Mouse (Mus musculus) CH12.LX (cell line): ENCODE data around the gene Zkscan1. TPM values are rescaled to one million over a fixed set of nuclear protein-coding genes. Genes with fewer than 3 reads are reported as not detected.

Source experiments
- DNase-seq: peaks from one replicate; pipeline ENCODE4 v3.0.0-alpha.2; 2013; ENCODE audit errors: extremely low read depth
- H3K27ac ChIP-seq: 2 replicates; pipeline ENCODE4 v1.5.1; 2012; ENCODE audit warnings: low read depth, mild to moderate bottlenecking, control low read depth, moderate library complexity; ENCODE audit not compliant: insufficient read depth
- H3K27me3 ChIP-seq: replicated peaks from 2 replicates; pipeline ENCODE3; 2012; ENCODE audit warnings: inconsistent platforms
- H3K36me3 ChIP-seq, 2 experiments: replicated peaks in 1 of 2; 2 replicates each; pipeline versions ENCODE3 to v1.6.1; 2012; ENCODE audit warnings: inconsistent platforms in 1 of 2, low read length in 1 of 2, mild to moderate bottlenecking in 1 of 2, mixed read lengths in 1 of 2, moderate library complexity in 1 of 2; ENCODE audit not compliant: control insufficient read depth in 1 of 2, insufficient read depth in 1 of 2
- H3K4me1 ChIP-seq, 2 experiments: 2 replicates each; pipeline ENCODE4 v1.6.1; 2012; ENCODE audit warnings: inconsistent platforms in 1 of 2, moderate library complexity in 1 of 2; ENCODE audit not compliant: insufficient read depth in 2 of 2, control insufficient read depth in 1 of 2
- H3K4me2 ChIP-seq: 2 replicates; pipeline ENCODE4 v1.6.1; 2012; ENCODE audit warnings: low read depth, mild to moderate bottlenecking, control low read depth; ENCODE audit not compliant: poor library complexity, insufficient read depth, severe bottlenecking
- H3K4me3 ChIP-seq, 3 experiments: fragments of 150-350 bp in 1 of 3; sonication (generic) in 1 of 3; replicated peaks in 1 of 3; 2 replicates each; pipeline versions ENCODE3 to v1.5.1; 2011 to 2012; ENCODE audit warnings: low read depth in 2 of 3, low read length in 2 of 3, mild to moderate bottlenecking in 2 of 3, moderate library complexity in 2 of 3, control low read depth in 1 of 3, improper control_type of control experiment in 1 of 3, inconsistent platforms in 1 of 3, mixed read lengths in 1 of 3; ENCODE audit not compliant: poor library complexity in 1 of 3
- H3K79me2 ChIP-seq: replicated peaks from 2 replicates; pipeline ENCODE4 v1.6.1; 2012; ENCODE audit warnings: mild to moderate bottlenecking, moderate library complexity; ENCODE audit not compliant: control insufficient read depth, poor library complexity, insufficient read depth, severe bottlenecking; ENCODE audit errors: extremely low read depth
- H3K9ac ChIP-seq: 2 replicates; pipeline ENCODE4 v1.6.1; 2012; ENCODE audit warnings: low read depth, mild to moderate bottlenecking, control low read depth, moderate library complexity; ENCODE audit not compliant: insufficient read depth
- H3K9me3 ChIP-seq: replicated peaks from 2 replicates; pipeline ENCODE3; 2012; ENCODE audit warnings: low read length, inconsistent platforms, mixed read lengths
- CHD2 ChIP-seq: IDR thresholded peaks from 2 replicates; pipeline ENCODE4 v1.6.1; 2011; ENCODE audit warnings: low read length, improper control_type of control experiment
- CTCF ChIP-seq, 2 experiments: IDR thresholded peaks in 1 of 2; conservative IDR thresholded peaks in 1 of 2; 2 replicates each; pipeline ENCODE4 v1.5.1; 2011 to 2012; ENCODE audit warnings: low read depth in 2 of 2, low read length in 2 of 2, improper control_type of control experiment in 1 of 2, inconsistent platforms in 1 of 2, mild to moderate bottlenecking in 1 of 2, moderate library complexity in 1 of 2
- E2F4 ChIP-seq: IDR thresholded peaks from 2 replicates; pipeline ENCODE4 v1.6.1; 2011; ENCODE audit warnings: low read depth, low read length, improper control_type of control experiment; ENCODE audit not compliant: insufficient replicate concordance
- EP300 ChIP-seq: IDR thresholded peaks from 2 replicates; pipeline ENCODE4 v1.6.1; 2011; ENCODE audit warnings: low read length, improper control_type of control experiment
- ETS1 ChIP-seq: conservative IDR thresholded peaks from 2 replicates; pipeline ENCODE4 v1.6.1; 2012; ENCODE audit warnings: low read depth, mild to moderate bottlenecking, inconsistent platforms, low read length, improper control_type of control experiment, moderate library complexity
- GABPA ChIP-seq: IDR thresholded peaks from 2 replicates; pipeline ENCODE4 v1.6.1; 2012; ENCODE audit warnings: low read depth, low read length, improper control_type of control experiment, inconsistent platforms; ENCODE audit not compliant: insufficient replicate concordance
- HCFC1 ChIP-seq: IDR thresholded peaks from 2 replicates; pipeline ENCODE4 v1.6.1; 2012; ENCODE audit warnings: low read depth, mild to moderate bottlenecking, inconsistent platforms, low read length, improper control_type of control experiment
- IRF4 ChIP-seq: IDR thresholded peaks from 2 replicates; pipeline ENCODE4 v1.6.1; 2014; ENCODE audit warnings: low read depth, mild to moderate bottlenecking, inconsistent platforms, low read length, improper control_type of control experiment
- JUN ChIP-seq: IDR thresholded peaks from 2 replicates; pipeline ENCODE4 v1.6.1; 2011; ENCODE audit warnings: low read depth, mild to moderate bottlenecking, low read length, improper control_type of control experiment, moderate library complexity; ENCODE audit not compliant: insufficient read depth
- JUND ChIP-seq: conservative IDR thresholded peaks from 2 replicates; pipeline ENCODE4 v1.6.1; 2011; ENCODE audit warnings: low read depth, low read length, improper control_type of control experiment
- KAT2A ChIP-seq: IDR thresholded peaks from 2 replicates; pipeline ENCODE4 v1.6.1; 2012; ENCODE audit warnings: low read length, improper control_type of control experiment, inconsistent platforms; ENCODE audit not compliant: insufficient replicate concordance
- MAFK ChIP-seq: IDR thresholded peaks from 2 replicates; pipeline ENCODE4 v1.6.1; 2011; ENCODE audit warnings: low read length, improper control_type of control experiment; ENCODE audit not compliant: insufficient replicate concordance
- MEF2A ChIP-seq: IDR thresholded peaks from 2 replicates; pipeline ENCODE4 v1.6.1; 2014; ENCODE audit warnings: low read depth, mild to moderate bottlenecking, inconsistent platforms, low read length, improper control_type of control experiment, borderline replicate concordance
- MXI1 ChIP-seq: IDR thresholded peaks from 2 replicates; pipeline ENCODE4 v1.6.1; 2011; ENCODE audit warnings: mild to moderate bottlenecking, low read depth, low read length, improper control_type of control experiment
- MYC ChIP-seq: IDR thresholded peaks from 2 replicates; pipeline ENCODE4 v1.6.1; 2011; ENCODE audit warnings: low read depth, mild to moderate bottlenecking, improper control_type of control experiment, low read length
- NELFE ChIP-seq: IDR thresholded peaks from 2 replicates; pipeline ENCODE4 v1.6.1; 2011; ENCODE audit warnings: low read depth, low read length, improper control_type of control experiment
- NRF1 ChIP-seq: IDR thresholded peaks from 2 replicates; pipeline ENCODE4 v1.6.1; 2014; ENCODE audit warnings: low read depth, mild to moderate bottlenecking, inconsistent platforms, low read length, improper control_type of control experiment, moderate library complexity
- PAX5 ChIP-seq: IDR thresholded peaks from 2 replicates; pipeline ENCODE4 v1.6.1; 2012; ENCODE audit warnings: low read length, inconsistent platforms, mixed read lengths
- POLR2A ChIP-seq: IDR thresholded peaks from 2 replicates; pipeline ENCODE4 v1.6.1; 2011; ENCODE audit warnings: low read depth, mild to moderate bottlenecking, improper control_type of control experiment, low read length
- RCOR1 ChIP-seq: conservative IDR thresholded peaks from 2 replicates; pipeline ENCODE4 v1.6.1; 2012; ENCODE audit warnings: low read depth, mild to moderate bottlenecking, inconsistent platforms, low read length, improper control_type of control experiment
- SIN3A ChIP-seq: IDR thresholded peaks from 2 replicates; pipeline ENCODE4 v1.6.1; 2012; ENCODE audit warnings: low read length, improper control_type of control experiment, inconsistent platforms
- TBP ChIP-seq: conservative IDR thresholded peaks from 2 replicates; pipeline ENCODE4 v1.6.1; 2011; ENCODE audit warnings: low read depth, low read length, improper control_type of control experiment
- TCF12 ChIP-seq: IDR thresholded peaks from 2 replicates; pipeline ENCODE4 v1.6.1; 2014; ENCODE audit warnings: low read depth, mild to moderate bottlenecking, inconsistent platforms, low read length, improper control_type of control experiment
- UBTF ChIP-seq: IDR thresholded peaks from 2 replicates; pipeline ENCODE4 v1.6.1; 2012; ENCODE audit warnings: low read depth, mild to moderate bottlenecking, inconsistent platforms, low read length, improper control_type of control experiment, moderate library complexity
- USF1 ChIP-seq: IDR thresholded peaks from 2 replicates; pipeline ENCODE4 v1.6.1; 2014; ENCODE audit warnings: low read depth, mild to moderate bottlenecking, inconsistent platforms, low read length, improper control_type of control experiment
- USF2 ChIP-seq: conservative IDR thresholded peaks from 2 replicates; pipeline ENCODE4 v1.6.1; 2011; ENCODE audit warnings: low read depth, low read length, improper control_type of control experiment
- ZKSCAN1 ChIP-seq: IDR thresholded peaks from 2 replicates; pipeline ENCODE4 v1.6.1; 2012; ENCODE audit warnings: low read depth, inconsistent platforms, low read length, improper control_type of control experiment, borderline replicate concordance
- ZNF384 ChIP-seq: IDR thresholded peaks from 2 replicates; pipeline ENCODE4 v1.6.1; 2012; ENCODE audit warnings: low read depth, low read length, improper control_type of control experiment, inconsistent platforms
- dilution Hi-C: fragments of 300-500 bp; cut with MboI; formaldehyde crosslinking; loops from 2 replicates; pipeline ENCODE4 v1.14.3; 2020; ENCODE audit warnings: low sequenced_read_pairs; ENCODE audit not compliant: extremely low pct_unique_long_range_greater_than_20kb, extremely low pct_ligation_motif_present
- in situ Hi-C: fragments of 300-500 bp; cut with MboI; formaldehyde crosslinking; loops from 3 replicates; pipeline ENCODE4 v1.14.3; 2019; ENCODE audit warnings: low sequenced_read_pairs, low pct_ligation_motif_present, low pct_unique_long_range_greater_than_20kb, mixed read lengths
- polyA plus RNA-seq: library from polyadenylated mRNA; unstranded; fragments of >175 nt; gene quantifications from 2 replicates; pipeline ENCODE4 v1.2.1, GENCODE M21; 2012; ENCODE audit warnings: low read depth; ENCODE audit not compliant: insufficient read length
- total RNA-seq, 2 experiments: library from RNA; depleted of rRNA; stranded (reverse); fragments of 300-350 nt in 1 of 2; fragments of >200 nt in 1 of 2; gene quantifications; 2 replicates each; pipeline ENCODE4 v1.2.3; 2012 to 2014

Zkscan1 gene
- total and polyA plus RNA-seq, 3 experiments: 9.2 to 10.7 (median 9.5) TPM

DNA sequence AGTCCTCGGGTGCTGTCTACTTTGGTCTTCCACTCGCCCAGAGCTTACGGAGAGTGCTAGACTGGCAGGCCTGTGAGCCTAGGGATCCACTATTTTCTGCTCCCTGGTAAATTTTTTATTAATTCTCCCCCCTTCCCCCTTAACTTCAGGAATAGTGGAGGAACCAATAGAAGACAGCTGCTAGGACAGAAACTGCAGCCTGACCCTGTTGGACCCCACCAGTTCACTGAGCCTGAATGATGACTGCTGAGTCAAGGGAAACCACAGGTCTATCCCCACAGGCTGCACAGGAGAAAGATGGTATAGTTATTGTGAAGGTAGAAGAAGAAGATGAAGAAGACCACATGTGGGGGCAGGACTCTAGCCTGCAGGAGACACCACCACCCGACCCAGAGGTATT is 7.9 kb downstream of the Zkscan1 start:
- H3K4me2 ChIP-seq: no peak overlapping the region
- no peak for DNase-seq
- peaks cover 45 to 78% of the 10 kb centered on the region in 2 experiments for H3K36me3 ChIP-seq
- in situ Hi-C loops: no loop called here
- H3K4me3 ChIP-seq: no peak overlapping the region
- H3K27me3 ChIP-seq: no peaks in the 10 kb centered on the region
- H3K79me2 ChIP-seq: peaks cover 28% of the 10 kb centered on the region
- H3K4me1 ChIP-seq: peaks cover 0 to 17% of the 10 kb centered on the region in 2 experiments; a peak in 1 of 4 replicates
- no peak overlapping the region for H3K27ac ChIP-seq
- dilution Hi-C loops: no loop called here
- H3K9me3 ChIP-seq: no peaks in the 10 kb centered on the region
- no peak for TF ChIP-seq MYC
- no peak for TF ChIP-seq JUN
- no peak for TF ChIP-seq USF2
- TF ChIP-seq MXI1: no peak
- no peak for TF ChIP-seq SIN3A
- no peak for TF ChIP-seq MEF2A
- no peak for TF ChIP-seq PAX5
- TF ChIP-seq HCFC1: no peak
- TF ChIP-seq UBTF: no peak
- TF ChIP-seq ZNF384: no peak
- TF ChIP-seq ZKSCAN1: no peak
- no peak for TF ChIP-seq GABPA
- TF ChIP-seq IRF4: no peak
- no peak for TF ChIP-seq TCF12
- no peak for TF ChIP-seq CTCF (conservative IDR thresholded peaks at IDR 0.05 in 1 of 2, IDR thresholded peaks at IDR 0.05 in 1 of 2; ENCODE audit: low read depth in 2 of 2, low read length in 2 of 2)
- no peak for TF ChIP-seq RCOR1
- no peak for TF ChIP-seq JUND
- no peak overlapping the region for H3K9ac ChIP-seq

GRCm38 (mm10) chr5:138094474-138094873 is 9.6 kb downstream of the Zkscan1 start:
- dilution Hi-C loops: no loop called here

More at GRCm38 (mm10) chr5:138094474-138094873, 9.6 kb downstream of the Zkscan1 start:
- Histone ChIP-seq H3K36me3 (peaks cover 52 to 78% of the 10 kb centered on the region in 2 experiments), H3K4me3 (no peak overlapping the region), H3K9ac (no peak overlapping the region), H3K4me1 (no peaks in the 10 kb centered on the region), H3K27ac (no peak overlapping the region), H3K27me3 (no peaks in the 10 kb centered on the region), H3K9me3 (peaks cover 3% of the 10 kb centered on the region), H3K4me2 (no peak overlapping the region), H3K79me2 (peaks cover 19% of the 10 kb centered on the region)
- in situ Hi-C loops: no loop called here
- no peak for DNase-seq
- no peak for TF ChIP-seq NRF1
- no peak for TF ChIP-seq ZNF384
- TF ChIP-seq E2F4: no peak
- no peak for TF ChIP-seq TBP
- no peak for TF ChIP-seq NELFE
- no peak for TF ChIP-seq CHD2
- TF ChIP-seq KAT2A: no peak
- TF ChIP-seq ZKSCAN1: no peak
- TF ChIP-seq MXI1: no peak
- no peak for TF ChIP-seq EP300
- TF ChIP-seq USF1: no peak
- no peak for TF ChIP-seq CTCF (conservative IDR thresholded peaks at IDR 0.05 in 1 of 2, IDR thresholded peaks at IDR 0.05 in 1 of 2; ENCODE audit: low read depth in 2 of 2, low read length in 2 of 2)
- no peak for TF ChIP-seq SIN3A
- no peak for TF ChIP-seq IRF4
- no peak for TF ChIP-seq ETS1
- no peak for TF ChIP-seq UBTF
- TF ChIP-seq MYC: no peak
- no peak for TF ChIP-seq POLR2A
- TF ChIP-seq MAFK: no peak
